Mouse (Mus musculus) lung, embryonic 14.5 days (tissue): Measurements from ENCODE around the gene Alkbh4. TPM values are rescaled to one million over a fixed set of nuclear protein-coding genes. Genes with fewer than 3 reads are reported as not detected.
"Not testable (repeated sequence)": the region's sequence is repeated elsewhere in the genome, so short reads cannot be mapped to it uniquely, and the experiment has no call there.

Experiments
- ATAC-seq: fragments of 200-750 bp; cut with Nextera tagmentation; 2 replicates; pipeline ENCODE4 v1.8.0; 2017; ENCODE audit warnings: mild to moderate bottlenecking, moderate TSS enrichment, moderate library complexity; ENCODE audit not compliant: insufficient read depth
- DNase-seq: peaks from one replicate; pipeline ENCODE4 v3.0.0-alpha.2; 2015
- H3K27ac ChIP-seq: fragments of 300-500 bp; sonication (generic); 2 replicates; pipeline ENCODE4 v1.5.1; 2014; ENCODE audit warnings: low read depth, mild to moderate bottlenecking, moderate library complexity
- H3K27me3 ChIP-seq: fragments of 300-500 bp; sonication (generic); 2 replicates; pipeline ENCODE4 v1.6.1; 2014; ENCODE audit warnings: low read length, control low read depth; ENCODE audit not compliant: insufficient read depth
- H3K36me3 ChIP-seq: fragments of 300-500 bp; sonication (generic); 2 replicates; pipeline ENCODE4 v1.6.1; 2014; ENCODE audit warnings: control low read depth; ENCODE audit not compliant: insufficient read depth
- H3K4me1 ChIP-seq: fragments of 300-500 bp; sonication (generic); 2 replicates; pipeline ENCODE4 v1.6.1; 2014; ENCODE audit warnings: antibody characterized with exemption, control low read depth; ENCODE audit not compliant: insufficient read depth
- H3K4me2 ChIP-seq: fragments of 300-500 bp; sonication (generic); 2 replicates; pipeline ENCODE4 v1.6.1; 2014; ENCODE audit warnings: mild to moderate bottlenecking
- H3K4me3 ChIP-seq: fragments of 300-500 bp; sonication (generic); 2 replicates; pipeline ENCODE4 v1.5.1; 2014; ENCODE audit warnings: low read depth, low read length
- H3K9ac ChIP-seq: fragments of 300-500 bp; sonication (generic); 2 replicates; pipeline ENCODE4 v1.6.1; 2014
- H3K9me3 ChIP-seq: fragments of 300-500 bp; sonication (generic); 2 replicates; pipeline ENCODE4 v1.6.1; 2016; ENCODE audit warnings: low read depth, low read length, control low read depth
- CTCF ChIP-seq: IDR thresholded peaks from 2 replicates; pipeline ENCODE4 v1.5.1; 2016; ENCODE audit warnings: antibody characterized with exemption, low read depth
- WGBS: fragments of 180-500 bp; shearing (Covaris S2); extraction: QIAGEN DNeasy Blood & Tissue Kit; methylation state at CpG from one replicate; pipeline ENCODE4 v1.1.7; 2014; 5-methylcytosine and 5-hydroxymethylcytosine counted together
- polyA plus RNA-seq: library from polyadenylated mRNA; unstranded; fragments of >200 nt; fragmentation: Nextera tagmentation; extraction: Ambion mirVana; gene quantifications from 2 replicates; pipeline ENCODE4 v1.2.1, GENCODE M21; 2014

Alkbh4 gene
- polyA plus RNA-seq, 1 experiment from 2014 or later: 12.9 TPM

- DNase-seq: no peak
- Histone ChIP-seq H3K27me3 (peaks cover 5% of the 10 kb centered on the region; the same call in 1 of the 2 replicates), H3K27ac (no peak overlapping the region), H3K36me3 (no peaks in the 10 kb centered on the region), H3K4me3 (no peak overlapping the region), H3K4me1 (no peaks in the 10 kb centered on the region), H3K9me3 (no peaks in the 10 kb centered on the region), H3K9ac (no peak overlapping the region), H3K4me2 (no peak overlapping the region)
- WGBS: 69% methylated on average over 10 of the region's 10 CpGs
- no peak for ATAC-seq
- no peak for TF ChIP-seq CTCF
Observed at GRCm38 (mm10) chr5:136098536-136098935, 37.4 kb upstream of the Alkbh4 start.

GRCm38 (mm10) chr5:136102099-136102820 is 33.7 kb upstream of the Alkbh4 start:
- Histone ChIP-seq H3K27me3 (peaks cover 5% of the 10 kb centered on the region; the same call in 1 of the 2 replicates), H3K36me3 (no peaks in the 10 kb centered on the region), H3K9ac (no peak overlapping the region), H3K9me3 (no peaks in the 10 kb centered on the region), H3K4me2 (peak overlapping the region; percentile 64), H3K4me1 (no peaks in the 10 kb centered on the region), H3K27ac (no peak overlapping the region), H3K4me3 (peak overlapping the region; percentile 24)
- whole genome bisulfite sequencing: 5% methylated on average over 41 of the region's 41 CpGs
- peak; percentile 89 for ATAC-seq
- DNase-seq: peak; percentile 89
- TF ChIP-seq CTCF: peak; percentile 91

- ATAC-seq (no peak), DNase-seq (peak; percentile 38)
- WGBS: 87% methylated on average over 5 of the region's 5 CpGs
Observed at GRCm38 (mm10) chr5:136104511-136104910, 31.4 kb upstream of the Alkbh4 start.

GRCm38 (mm10) chr5:136108486-136108885 is 27.5 kb upstream of the Alkbh4 start:
- no peak overlapping the region for H3K4me2 ChIP-seq
- no peak overlapping the region for H3K9ac ChIP-seq
- no peak for TF ChIP-seq CTCF
- no peak overlapping the region for H3K4me3 ChIP-seq
- H3K4me1 ChIP-seq: no peaks in the 10 kb centered on the region
- no peaks in the 10 kb centered on the region for H3K36me3 ChIP-seq
- no peaks in the 10 kb centered on the region for H3K9me3 ChIP-seq
- WGBS: 42% methylated on average over 2 of the region's 2 CpGs
- H3K27ac ChIP-seq: no peak overlapping the region
- ATAC-seq (no peak), DNase-seq (no peak)
- H3K27me3 ChIP-seq: no peaks in the 10 kb centered on the region

More at GRCm38 (mm10) chr5:136104511-136104910, 31.4 kb upstream of the Alkbh4 start:
- Histone ChIP-seq H3K4me3 (no peak overlapping the region), H3K27me3 (peaks cover 5% of the 10 kb centered on the region; the same call in 1 of the 2 replicates), H3K4me1 (no peaks in the 10 kb centered on the region), H3K9me3 (no peaks in the 10 kb centered on the region), H3K36me3 (no peaks in the 10 kb centered on the region), H3K4me2 (no peak overlapping the region), H3K9ac (no peak overlapping the region), H3K27ac (no peak overlapping the region)
- TF ChIP-seq CTCF: peak; percentile 66

GRCm38 (mm10) chr5:136109042-136109441 is 26.9 kb upstream of the Alkbh4 start:
- TF ChIP-seq CTCF: no peak
- Histone ChIP-seq H3K9ac (no peak overlapping the region), H3K4me3 (no peak overlapping the region), H3K9me3 (no peaks in the 10 kb centered on the region), H3K36me3 (no peaks in the 10 kb centered on the region), H3K27me3 (no peaks in the 10 kb centered on the region), H3K4me2 (no peak overlapping the region), H3K27ac (no peak overlapping the region), H3K4me1 (no peaks in the 10 kb centered on the region)
- 64% methylated on average over 3 of the region's 3 CpGs for WGBS
- ATAC-seq (no peak), DNase-seq (no peak)

- WGBS: 35% methylated on average over 4 of the region's 4 CpGs
- not testable (repeated sequence) for H3K9ac ChIP-seq, H3K4me2 ChIP-seq, H3K36me3 ChIP-seq, H3K9me3 ChIP-seq, H3K27me3 ChIP-seq, DNase-seq, H3K4me3 ChIP-seq, ATAC-seq, H3K27ac ChIP-seq, H3K4me1 ChIP-seq
Observed at GRCm38 (mm10) chr5:136113546-136113945, 22.4 kb upstream of the Alkbh4 start.

GRCm38 (mm10) chr5:136115891-136116783 is 19.8 kb upstream of the Alkbh4 start, which contains the start of gene Polr2j:
TSS of gene Polr2j (plus strand) at chr5:136116631.
- Histone ChIP-seq H3K36me3 (peaks cover 14% of the 10 kb centered on the region), H3K4me3 (peak within 1 kb of the TSS; percentile 82), H3K4me1 (peaks cover 9% of the 10 kb centered on the region), H3K9ac (peak within 1 kb of the TSS; percentile 80), H3K27ac (no peak within 1 kb of the TSS), H3K4me2 (peak within 1 kb of the TSS; percentile 68), H3K27me3 (no peaks in the 10 kb centered on the region), H3K9me3 (no peaks in the 10 kb centered on the region)
- peak; percentile 99 for DNase-seq
- 3% methylated on average over 42 of the region's 42 CpGs for WGBS
- ATAC-seq: peak; percentile 95
- peak; percentile 99 for TF ChIP-seq CTCF
